Mouse (Mus musculus) 3134 (cell line): ENCODE measurements around the gene Cacnb1.

Experiments
- DNase-seq: peaks from one replicate; pipeline ENCODE4 v3.0.0-alpha.2; 2011; ENCODE audit warnings: low spot score; ENCODE audit not compliant: insufficient read length; ENCODE audit errors: extremely low read depth

Gene Cacnb1

GRCm38 (mm10) chr11:98022555-98023371 is at the start of gene Cacnb1:
Cacnb1 (minus strand) TSS chr11:98023034.
- DNase-seq, result peak; percentile 75

- DNase-seq, result no peak
Measured at GRCm38 (mm10) chr11:98067255-98067654, 44.4 kb upstream of the Cacnb1 start.

GRCm38 (mm10) chr11:98066201-98066600 is 43.4 kb upstream of the Cacnb1 start:
- DNase-seq, result no peak

GRCm38 (mm10) chr11:98061904-98062562 is 39.2 kb upstream of the Cacnb1 start:
- peak; percentile 77 for DNase-seq

- no peak for DNase-seq
Measured at GRCm38 (mm10) chr11:98061441-98061840, 38.6 kb upstream of the Cacnb1 start.

GRCm38 (mm10) chr11:98060104-98060692 is 37.4 kb upstream of the Cacnb1 start:
- peak; percentile 44 for DNase-seq

- DNase-seq, result peak; percentile 93
Measured at GRCm38 (mm10) chr11:98059662-98060061, 36.8 kb upstream of the Cacnb1 start.

GRCm38 (mm10) chr11:98057998-98058397 is 35.2 kb upstream of the Cacnb1 start:
- DNase-seq, result peak; percentile 82

GRCm38 (mm10) chr11:98057466-98057865 is 34.6 kb upstream of the Cacnb1 start:
- DNase-seq, result peak; percentile 92

GRCm38 (mm10) chr11:98052989-98053834 is 30.4 kb upstream of the Cacnb1 start, which contains the start of gene Stac2:
Stac2 (minus strand) TSS chr11:98053462.
- peak; percentile 79 for DNase-seq

- peak; percentile 68 for DNase-seq
Measured at GRCm38 (mm10) chr11:98052129-98052988, 29.5 kb upstream of the Cacnb1 start.

GRCm38 (mm10) chr11:98051611-98052128 is 28.8 kb upstream of the Cacnb1 start:
- DNase-seq, result no peak

GRCm38 (mm10) chr11:98050940-98051339 is 28.1 kb upstream of the Cacnb1 start:
- no peak for DNase-seq

- DNase-seq, result no peak
Measured at GRCm38 (mm10) chr11:98050520-98050815, 27.6 kb upstream of the Cacnb1 start.

GRCm38 (mm10) chr11:98049672-98050519 is 27.1 kb upstream of the Cacnb1 start:
- peak; percentile 56 for DNase-seq

- DNase-seq, result no peak
Measured at GRCm38 (mm10) chr11:98047745-98048144, 24.9 kb upstream of the Cacnb1 start.

- no peak for DNase-seq
Measured at GRCm38 (mm10) chr11:98046466-98046865, 23.6 kb upstream of the Cacnb1 start.

- no peak for DNase-seq
Measured at GRCm38 (mm10) chr11:98045596-98045995, 22.8 kb upstream of the Cacnb1 start.

GRCm38 (mm10) chr11:98044074-98044473 is 21.2 kb upstream of the Cacnb1 start:
- DNase-seq, result no peak
